Mouse (Mus musculus) lung, adult 2 months (tissue): ENCODE measurements around the gene Sbno2.

Source experiments
- CTCF ChIP-seq: fragments of 200-500 bp; IDR thresholded peaks from 2 replicates; pipeline ENCODE4 v1.5.1; 2011; ENCODE audit warnings: mild to moderate bottlenecking, low read length, control low read depth; ENCODE audit not compliant: insufficient read depth
- POLR2A ChIP-seq: fragments of 200-500 bp; IDR thresholded peaks from 2 replicates; pipeline ENCODE4 v1.6.1; 2011; ENCODE audit warnings: low read depth, mild to moderate bottlenecking, control low read depth, low read length, borderline replicate concordance; ENCODE audit errors: extremely low read depth

DNA sequence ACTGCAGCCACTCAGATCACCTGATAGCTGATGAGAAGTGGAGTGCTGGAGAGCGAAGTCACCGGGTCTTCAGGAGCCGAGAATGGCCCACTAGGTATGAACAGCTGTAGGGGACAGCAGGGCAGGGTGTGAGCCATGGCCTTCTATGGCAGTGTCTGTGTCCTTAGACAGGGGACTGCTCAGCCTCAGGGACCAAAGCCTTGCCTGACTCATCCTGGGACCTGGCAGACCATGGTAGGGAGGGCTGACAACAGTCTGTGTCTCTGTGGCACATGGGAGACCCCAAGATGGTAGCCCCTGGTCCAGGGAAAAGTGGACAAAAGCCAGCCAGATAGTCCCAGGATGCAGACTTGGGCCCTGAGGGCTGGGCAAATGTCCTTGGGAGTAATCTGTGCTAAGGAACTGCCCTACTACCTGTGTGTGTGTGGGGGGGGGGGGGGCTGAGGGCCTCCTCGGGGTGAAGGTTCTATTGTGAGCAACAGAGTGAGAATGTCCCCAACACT, 35.4 kb downstream of the Sbno2 start:
- TF ChIP-seq CTCF (no peak), POLR2A (no peak)
